Mouse (Mus musculus) brain, embryonic 18.5 days (tissue): ENCODE measurements around the gene Acvr1b.

Source experiments
- DNase-seq: peaks from one replicate; pipeline ENCODE4 v3.0.0-alpha.2; 2012; ENCODE audit warnings: low read depth, low spot score

The Acvr1b gene

GRCm38 (mm10) chr15:101196961-101197360 lies 23.1 kb downstream of the Acvr1b start:
- no peak for DNase-seq

GRCm38 (mm10) chr15:101197497-101198179 lies 23.8 kb downstream of the Acvr1b start:
- no peak for DNase-seq

GRCm38 (mm10) chr15:101198218-101198617 lies 24.4 kb downstream of the Acvr1b start:
- DNase-seq: no peak

- DNase-seq: no peak
These were observed 25.0 kb downstream of the Acvr1b start for GRCm38 (mm10) chr15:101198850-101199249.

GRCm38 (mm10) chr15:101200777-101201295 lies 27.0 kb downstream of the Acvr1b start:
- no peak for DNase-seq

GRCm38 (mm10) chr15:101201414-101201813 lies 27.5 kb downstream of the Acvr1b start:
- no peak for DNase-seq

- no peak for DNase-seq
These were observed 29.8 kb downstream of the Acvr1b start for GRCm38 (mm10) chr15:101203673-101204072.

- DNase-seq: no peak
These were observed 30.9 kb downstream of the Acvr1b start for GRCm38 (mm10) chr15:101204781-101205180.

- DNase-seq: no peak
These were observed 36.4 kb downstream of the Acvr1b start for GRCm38 (mm10) chr15:101210228-101210627.

GRCm38 (mm10) chr15:101210998-101211613 lies 37.2 kb downstream of the Acvr1b start:
- no peak for DNase-seq

GRCm38 (mm10) chr15:101212435-101212834 lies 38.6 kb downstream of the Acvr1b start:
- DNase-seq: no peak

- DNase-seq: no peak
These were observed 41.3 kb downstream of the Acvr1b start for GRCm38 (mm10) chr15:101215136-101215535.

- no peak for DNase-seq
These were observed 42.2 kb downstream of the Acvr1b start for GRCm38 (mm10) chr15:101216036-101216435.

- no peak for DNase-seq
These were observed 47.0 kb downstream of the Acvr1b start for GRCm38 (mm10) chr15:101220905-101221297.

- DNase-seq: no peak
These were observed 47.6 kb downstream of the Acvr1b start for GRCm38 (mm10) chr15:101221298-101222104.

GRCm38 (mm10) chr15:101222897-101223482 lies 49.1 kb downstream of the Acvr1b start:
- DNase-seq: no peak

GRCm38 (mm10) chr15:101223596-101223995 lies 49.7 kb downstream of the Acvr1b start:
- no peak for DNase-seq

- DNase-seq: peak; percentile 45
These were observed 50.4 kb downstream of the Acvr1b start, which contains the start of gene Grasp for GRCm38 (mm10) chr15:101224006-101224906. Grasp (plus strand) TSS chr15:101224188.

- DNase-seq: no peak
These were observed 51.1 kb downstream of the Acvr1b start for GRCm38 (mm10) chr15:101224977-101225376.

GRCm38 (mm10) chr15:101227971-101228370 lies 54.1 kb downstream of the Acvr1b start:
- DNase-seq: no peak
